ENCODE assay signal across 8 mouse cellular contexts in the genomic region with DNA sequence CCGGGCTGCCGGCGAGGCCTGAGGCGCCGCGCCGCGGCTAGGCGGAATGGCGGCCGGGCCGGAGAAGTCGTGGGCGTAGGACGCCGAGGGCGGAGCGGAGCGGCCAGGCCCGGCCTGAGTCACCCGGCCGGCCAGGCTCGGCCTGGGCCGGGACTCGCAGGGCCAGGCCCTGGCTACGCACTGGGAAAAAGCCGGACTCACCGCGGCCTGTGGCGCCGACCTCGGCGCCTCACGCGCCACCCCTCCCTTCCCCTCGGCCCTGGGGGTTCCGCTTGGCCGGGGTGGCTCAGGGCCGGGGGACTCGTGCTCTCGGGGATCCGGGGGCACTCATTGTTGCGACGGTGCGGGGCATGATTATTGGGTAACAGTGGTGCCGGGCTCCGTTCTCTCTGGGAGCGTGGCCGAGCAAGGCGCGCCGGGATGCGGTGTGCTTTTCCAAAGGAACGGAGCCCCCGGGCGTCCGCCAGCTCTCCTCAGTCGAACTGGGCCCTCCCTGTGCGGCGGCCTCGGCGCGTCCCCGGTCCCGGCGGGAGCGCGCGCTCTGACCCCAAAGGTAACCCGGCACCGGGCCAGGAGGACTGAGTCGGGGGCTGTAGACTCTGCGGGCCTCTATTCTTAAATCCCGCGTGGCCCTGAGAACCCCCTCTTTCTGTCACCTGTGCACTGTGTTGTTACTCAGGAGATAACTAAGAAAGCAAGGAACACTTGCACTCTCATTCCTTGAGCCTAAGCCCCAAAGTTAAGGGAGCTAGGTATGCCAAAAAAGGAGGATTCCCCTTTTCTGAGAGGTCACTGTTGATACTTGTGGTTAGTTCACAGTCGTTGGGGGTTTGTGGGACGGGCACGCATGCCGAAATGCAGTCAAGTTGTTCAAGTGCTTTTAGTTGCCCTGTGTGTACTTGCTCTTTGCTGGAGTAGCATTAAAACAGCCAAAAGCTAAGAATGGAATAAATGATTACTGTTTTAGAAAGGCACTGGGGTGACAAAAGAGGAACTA. TPM values are rescaled to one million over a fixed set of nuclear protein-coding genes. Genes with fewer than 3 reads are reported as not detected.
DNase-seq lines count a peak whose midpoint lies in the region; ATAC-seq lines count a peak whose summit lies in the region.

No protein-coding gene starts in this region.

- DNase-seq in ZHBTc4 (ENCODE audit: low read depth, low spot score): peak; percentile 89
- DNase-seq in cerebellum, postnatal 4 days (ENCODE audit: low spot score in 2 of 2): peak; percentile 30 to 74
- DNase-seq in gastrocnemius, adult 8-10 months (ENCODE audit: low spot score in 2 of 2): peak; percentile 48 to 63
- DNase-seq in hindlimb bud, embryonic 11.5 days (ENCODE audit: extremely low spot score, low read depth, low spot score): peak; percentile 14
- DNase-seq in left cerebral cortex, postnatal 14 days (ENCODE audit: low spot score in 2 of 2): peak; percentile 30 to 58
- DNase-seq in right cerebral cortex, postnatal 14 days: peak; percentile 57
- peak; percentile 65 to 74 for DNase-seq in urinary bladder, postnatal 4 days (ENCODE audit: low spot score in 2 of 2)

- ATAC-seq in megakaryocyte-erythroid progenitor cell, adult 5-6 weeks (replicated peaks; ENCODE audit: low FRiP score, low TSS enrichment, poor library complexity, severe bottlenecking): peak; percentile 43

- intact Hi-C loops in left cerebral cortex, postnatal 14 days (cut with DNase I): loop anchor here (5.0 kb wide), 1 partner anchor 138 kb away; no protein-coding TSS in a partner anchor

RNA-seq across cellular contexts. Expression of a gene that starts 1.7 kb away (rescaled TPM):
- total RNA-seq in gastrocnemius, adult 8-10 months (2022): 10 to 100 TPM; 61.5 to 72.4 (median 69.9) TPM
- 100 to 1,000 TPM; 116 to 127 TPM for total RNA-seq in left cerebral cortex, postnatal 14 days (2021)
- 114 and 178 TPM in 2 replicates for total RNA-seq in megakaryocyte-erythroid progenitor cell, adult 5-6 weeks (2014; fragmentation: Nextera tagmentation)
- total RNA-seq in megakaryocyte-erythroid progenitor cell, adult 5-6 weeks (2017): 143 and 175 TPM in 2 replicates

Comparison
In these comparisons a context has a peak if more than half of its experiments do, and no peak if none do; other contexts are left out.
1. Peak in every context shown above with its lines: DNase-seq and ATAC-seq.
2. DNase-seq: peak in every context shown above with its lines; median percentile 89 in ZHBTc4; 70 in urinary bladder, postnatal 4 days; 57 in right cerebral cortex, postnatal 14 days; 56 in gastrocnemius, adult 8-10 months; 52 in cerebellum, postnatal 4 days; 44 in left cerebral cortex, postnatal 14 days; 14 in hindlimb bud, embryonic 11.5 days.